14 mouse cellular contexts compared by ENCODE assay signal in the genomic region with DNA sequence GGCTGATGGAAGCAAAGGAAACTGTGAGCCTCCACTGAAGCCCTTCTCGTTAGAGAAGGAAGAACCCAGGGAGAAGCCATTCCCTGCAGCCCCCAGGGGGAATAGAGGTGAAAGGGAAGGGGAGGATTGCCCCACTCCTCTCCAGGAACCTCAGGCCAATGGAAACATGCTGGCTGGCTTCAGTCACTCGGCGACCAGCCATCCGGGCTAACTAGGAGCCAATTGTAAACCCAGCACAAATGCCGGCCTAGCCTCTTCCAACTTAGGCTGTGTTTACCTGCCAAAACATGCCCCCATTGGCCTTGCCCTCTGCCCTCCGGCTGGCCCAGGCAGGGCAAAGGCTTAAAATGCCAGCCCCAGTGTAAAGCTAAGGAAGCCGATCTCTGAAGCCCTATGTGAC. TPM values are rescaled to one million over a fixed set of nuclear protein-coding genes. Genes with fewer than 3 reads are reported as not detected.
A peak's percentile ranks its signal among the peaks of the same experiment; 100 is the strongest.
DNase-seq lines count a peak whose midpoint lies in the region; ATAC-seq lines count a peak whose summit lies in the region.
"Had no signal": no experiment of that assay in that cellular context is flagged by ENCODE, and none has a peak within 500 bp of the region (broad histone marks: within the 10 kb centered on the region; RNA-seq: fewer than 3 reads in every experiment).

No protein-coding gene starts in this region.

- no peaks in the 10 kb centered on the region for H3K36me3 ChIP-seq in midbrain, embryonic 10.5 days
- no peaks in the 10 kb centered on the region for H3K36me3 ChIP-seq in midbrain, embryonic 13.5 days
- no peaks in the 10 kb centered on the region for H3K36me3 ChIP-seq in stomach, embryonic 15.5 days
- H3K36me3 ChIP-seq: heart, embryonic 13.5 days; hindbrain, embryonic 12.5 days had no signal

- 71% methylated on average over 7 of the region's 7 CpGs for WGBS in midbrain, embryonic 10.5 days
- WGBS in midbrain, embryonic 13.5 days, result 68% methylated on average over 7 of the region's 7 CpGs
- WGBS in stomach, embryonic 15.5 days, result 59% methylated on average over 7 of the region's 7 CpGs

- no peak overlapping the region for H3K4me2 ChIP-seq in midbrain, embryonic 13.5 days (replicated peaks)
- no peak overlapping the region for H3K4me2 ChIP-seq in stomach, embryonic 15.5 days
- H3K4me2 ChIP-seq: heart, embryonic 13.5 days; hindbrain, embryonic 12.5 days; midbrain, embryonic 11.5 days had no signal

- 0 out of 2 replicates have a peak overlapping the region, but pooled peaks have one; percentile 23 for H3K27ac ChIP-seq in midbrain, embryonic 10.5 days (replicated peaks)
- H3K27ac ChIP-seq in midbrain, embryonic 13.5 days, result no peak overlapping the region
- peak overlapping the region; percentile 6; the same call in 1 of the 2 replicates for H3K27ac ChIP-seq in stomach, embryonic 15.5 days
- H3K27ac ChIP-seq: heart, embryonic 13.5 days; hindbrain, embryonic 12.5 days had no signal

- H3K4me3 ChIP-seq in midbrain, embryonic 10.5 days, result no peak overlapping the region
- no peak overlapping the region for H3K4me3 ChIP-seq in midbrain, embryonic 13.5 days (replicated peaks)
- H3K4me3 ChIP-seq in stomach, embryonic 15.5 days (replicated peaks), result no peak overlapping the region
- H3K4me3 ChIP-seq: heart, embryonic 13.5 days; hindbrain, embryonic 12.5 days had no signal

- no peak overlapping the region for H3K9ac ChIP-seq in midbrain, embryonic 13.5 days (replicated peaks)
- H3K9ac ChIP-seq in stomach, embryonic 15.5 days, result no peak overlapping the region
- H3K9ac ChIP-seq: heart, embryonic 13.5 days; hindbrain, embryonic 12.5 days had no signal

- DNase-seq in adrenal gland, adult 2 months, result peak; percentile 61
- no peak for DNase-seq in adrenal gland, adult 8-10 months
- DNase-seq in kidney, adult 18-20 months, result peak; percentile 42
- no peak for DNase-seq in kidney, postnatal 14 days
- no peak for DNase-seq in midbrain, embryonic 10.5 days (ENCODE audit: low spot score)
- no peak for DNase-seq in left cerebral cortex, postnatal 25 days (ENCODE audit: low spot score in 2 of 2)
- DNase-seq: cerebellum, adult 11 months; left cerebral cortex, postnatal 4 days had no signal

- ATAC-seq in midbrain, embryonic 13.5 days, result no peak
- ATAC-seq in stomach, embryonic 15.5 days (ENCODE audit: insufficient read depth, low FRiP score, low read depth), result no peak
- ATAC-seq: lung, postnatal 0 days had no signal

- no peaks in the 10 kb centered on the region for H3K27me3 ChIP-seq in midbrain, embryonic 10.5 days (ENCODE audit: low read depth, poor library complexity, severe bottlenecking)
- no peaks in the 10 kb centered on the region for H3K27me3 ChIP-seq in midbrain, embryonic 13.5 days
- no peaks in the 10 kb centered on the region for H3K27me3 ChIP-seq in stomach, embryonic 15.5 days (replicated peaks)
- H3K27me3 ChIP-seq: hindbrain, embryonic 12.5 days had no signal

- intact Hi-C loops in left cerebral cortex, postnatal 25 days (cut with DNase I), result no loop called here

- peaks cover 14% of the 10 kb centered on the region for H3K4me1 ChIP-seq in midbrain, embryonic 10.5 days
- 0 out of 2 replicates have a peak, but pooled peaks cover 4% of the 10 kb centered on the region for H3K4me1 ChIP-seq in midbrain, embryonic 13.5 days (replicated peaks)
- peaks cover 8% of the 10 kb centered on the region; the same call in 1 of the 2 replicates for H3K4me1 ChIP-seq in stomach, embryonic 15.5 days

- no peaks in the 10 kb centered on the region for H3K9me3 ChIP-seq in midbrain, embryonic 10.5 days (replicated peaks)
- H3K9me3 ChIP-seq in midbrain, embryonic 13.5 days, result no peaks in the 10 kb centered on the region
- H3K9me3 ChIP-seq in stomach, embryonic 15.5 days, result no peaks in the 10 kb centered on the region
- H3K9me3 ChIP-seq: heart, embryonic 13.5 days; hindbrain, embryonic 12.5 days had no signal

RNA-seq across cellular contexts. Expression of gene Vegfa, which starts 24.1 kb away (rescaled TPM):
- 100 to 1,000 TPM; 395 to 486 TPM for total RNA-seq in adrenal gland, adult 2 months (2021)
- 751 and 799 TPM in 2 replicates for polyA plus RNA-seq in adrenal gland, adult 2 months (2012; rRNA removed)
- 100 to 1,000 TPM; 270 to 756 (median 501) TPM for total RNA-seq in adrenal gland, adult 8-10 months (2022)
- 2.1 and 2.3 TPM in 2 replicates for polyA plus RNA-seq in midbrain, embryonic 10.5 days (2016; fragmentation: Nextera tagmentation; extraction: Ambion mirVana)
- polyA plus RNA-seq in midbrain, embryonic 13.5 days (2015; fragmentation: Nextera tagmentation; extraction: Ambion mirVana), result 2.7 and 3.4 TPM in 2 replicates
- polyA plus RNA-seq in stomach, embryonic 15.5 days (2015; fragmentation: Nextera tagmentation; extraction: Ambion mirVana), result 4.9 and 5.7 TPM in 2 replicates
- 100 to 1,000 TPM in 1 of 2 experiments, 10 to 100 TPM in 1; 92.0 to 100 TPM for total RNA-seq in left cerebral cortex, postnatal 25 days (2021)

RNA-seq across cellular contexts. Expression of gene Mrps18a, which starts 54.5 kb away (rescaled TPM):
- total RNA-seq in adrenal gland, adult 2 months (2021), result 100 to 1,000 TPM; 108 to 117 TPM
- 23.7 and 29.6 TPM in 2 replicates for polyA plus RNA-seq in adrenal gland, adult 2 months (2012; rRNA removed)
- 100 to 1,000 TPM in 2 of 4 experiments, 10 to 100 TPM in 2; 94.5 to 106 (median 101) TPM for total RNA-seq in adrenal gland, adult 8-10 months (2022)
- 143 and 156 TPM in 2 replicates for polyA plus RNA-seq in midbrain, embryonic 10.5 days (2016; fragmentation: Nextera tagmentation; extraction: Ambion mirVana)
- polyA plus RNA-seq in midbrain, embryonic 13.5 days (2015; fragmentation: Nextera tagmentation; extraction: Ambion mirVana), result 137 and 140 TPM in 2 replicates
- polyA plus RNA-seq in stomach, embryonic 15.5 days (2015; fragmentation: Nextera tagmentation; extraction: Ambion mirVana), result 128 and 137 TPM in 2 replicates
- 10 to 100 TPM; 81.7 to 83.5 TPM for total RNA-seq in left cerebral cortex, postnatal 25 days (2021)

Comparison
In these comparisons a context has a peak if more than half of its experiments do, and no peak if none do; other contexts are left out.
1. DNase-seq: peak in adrenal gland, adult 2 months (single experiment) and kidney, adult 18-20 months (single experiment); none in adrenal gland, adult 8-10 months (single experiment), kidney, postnatal 14 days (single experiment), midbrain, embryonic 10.5 days (single experiment) and left cerebral cortex, postnatal 25 days (0 of 2).
2. RNA of gene Vegfa, which starts 24.1 kb away (polyA plus RNA-seq): 751 to 799 TPM in adrenal gland, adult 2 months; 4.9 to 5.7 TPM in stomach, embryonic 15.5 days, 2.7 to 3.4 TPM in midbrain, embryonic 13.5 days and 2.1 to 2.3 TPM in midbrain, embryonic 10.5 days; every median in the first group is over 100 times any median in the second.